Mouse (Mus musculus): ENCODE measurements around the gene Ip6k1. TPM values are rescaled to one million over a fixed set of nuclear protein-coding genes. Genes with fewer than 3 reads are reported as not detected.

The Ip6k1 gene
- polyA plus RNA-seq, 1 experiment from 2014 or later = 65.5 TPM

DNA sequence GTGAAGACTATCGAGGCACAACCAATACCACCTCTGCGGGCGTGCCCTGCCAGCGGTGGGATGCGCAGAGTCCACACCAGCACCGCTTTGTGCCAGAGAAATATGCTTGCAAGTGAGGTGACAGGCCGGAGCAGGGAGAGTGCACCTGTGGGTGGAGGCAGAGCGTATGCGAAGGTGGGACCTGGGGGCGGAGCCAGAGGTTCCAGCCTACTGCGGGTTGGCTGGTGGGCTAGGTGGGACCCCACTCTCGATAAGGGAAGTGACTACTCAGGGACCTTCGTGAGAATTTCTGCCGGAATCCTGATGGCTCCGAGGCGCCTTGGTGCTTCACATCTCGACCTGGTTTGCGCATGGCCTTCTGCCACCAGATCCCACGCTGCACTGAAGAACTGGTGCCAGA lies 80.2 kb downstream of the Ip6k1 start:
- Histone ChIP-seq H3K4me3 (peak overlapping the region; percentile 14; the same call in 1 of the 2 replicates), H3K4me1 (replicated peaks) (peaks cover 43% of the 10 kb centered on the region), H3K9me3 (no peaks in the 10 kb centered on the region), H3K27ac (no peak overlapping the region), H3K36me3 (peaks cover 41% of the 10 kb centered on the region), H3K27me3 (ENCODE audit: insufficient read depth, poor library complexity, severe bottlenecking) (peaks cover 51% of the 10 kb centered on the region)
- DNase-seq (ENCODE audit: low spot score) = no peak
- WGBS = 8% methylated on average over 19 of the region's 19 CpGs

DNA sequence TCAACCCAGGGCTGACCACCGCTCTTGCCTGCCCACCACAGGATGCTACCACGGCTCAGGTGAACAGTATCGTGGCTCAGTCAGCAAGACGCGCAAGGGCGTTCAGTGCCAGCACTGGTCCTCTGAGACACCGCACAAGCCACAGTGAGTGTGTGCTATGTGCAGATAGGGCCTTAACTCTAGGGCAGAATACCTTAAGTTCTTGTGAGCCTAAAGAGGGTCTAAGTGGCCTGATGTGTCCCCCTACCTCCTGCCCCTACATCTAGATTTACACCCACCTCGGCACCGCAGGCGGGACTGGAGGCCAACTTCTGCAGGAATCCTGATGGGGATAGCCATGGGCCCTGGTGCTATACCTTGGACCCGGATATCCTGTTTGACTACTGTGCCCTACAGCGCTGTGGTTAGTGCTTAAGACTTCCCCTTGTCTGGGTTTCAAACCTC lies 80.7 kb downstream of the Ip6k1 start, which contains the start of gene Rnf123:
Gene Rnf123 (minus strand): TSS at position 359 of the 444 bp plus-strand sequence.
- peaks cover 39% of the 10 kb centered on the region for H3K4me1 ChIP-seq (replicated peaks)
- 33% methylated on average over 12 of the region's 12 CpGs for WGBS
- peaks cover 51% of the 10 kb centered on the region for H3K27me3 ChIP-seq (ENCODE audit: insufficient read depth, poor library complexity, severe bottlenecking)
- H3K27ac ChIP-seq = no peak within 1 kb of the TSS
- H3K36me3 ChIP-seq = peaks cover 46% of the 10 kb centered on the region
- H3K9me3 ChIP-seq = no peaks in the 10 kb centered on the region
- peak within 1 kb of the TSS; percentile 14; the same call in 1 of the 2 replicates for H3K4me3 ChIP-seq
- DNase-seq (ENCODE audit: low spot score) = no peak

DNA sequence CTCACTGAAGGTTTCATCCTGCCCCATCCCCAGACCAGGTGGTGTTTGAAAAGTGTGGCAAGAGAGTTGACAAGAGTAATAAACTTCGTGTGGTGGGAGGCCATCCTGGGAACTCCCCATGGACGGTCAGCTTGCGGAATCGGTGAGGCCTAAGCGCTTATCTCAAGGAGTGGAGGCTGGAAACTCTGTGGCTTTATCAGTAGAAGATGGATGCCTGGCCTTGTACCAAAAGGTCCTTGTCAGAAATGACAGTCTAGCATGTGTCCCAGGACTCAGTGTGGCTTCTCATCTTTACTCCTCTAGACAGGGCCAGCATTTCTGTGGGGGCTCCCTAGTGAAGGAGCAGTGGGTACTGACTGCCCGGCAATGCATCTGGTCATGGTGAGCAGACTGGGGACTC lies 81.3 kb downstream of the Ip6k1 start:
- H3K27me3 ChIP-seq (ENCODE audit: insufficient read depth, poor library complexity, severe bottlenecking) = peaks cover 51% of the 10 kb centered on the region
- no peaks in the 10 kb centered on the region for H3K9me3 ChIP-seq
- no peak for DNase-seq (ENCODE audit: low spot score)
- peaks cover 33% of the 10 kb centered on the region for H3K4me1 ChIP-seq (replicated peaks)
- H3K27ac ChIP-seq = no peak overlapping the region
- H3K4me3 ChIP-seq = no peak overlapping the region
- WGBS = 86% methylated on average over 6 of the region's 6 CpGs
- peaks cover 51% of the 10 kb centered on the region for H3K36me3 ChIP-seq

DNA sequence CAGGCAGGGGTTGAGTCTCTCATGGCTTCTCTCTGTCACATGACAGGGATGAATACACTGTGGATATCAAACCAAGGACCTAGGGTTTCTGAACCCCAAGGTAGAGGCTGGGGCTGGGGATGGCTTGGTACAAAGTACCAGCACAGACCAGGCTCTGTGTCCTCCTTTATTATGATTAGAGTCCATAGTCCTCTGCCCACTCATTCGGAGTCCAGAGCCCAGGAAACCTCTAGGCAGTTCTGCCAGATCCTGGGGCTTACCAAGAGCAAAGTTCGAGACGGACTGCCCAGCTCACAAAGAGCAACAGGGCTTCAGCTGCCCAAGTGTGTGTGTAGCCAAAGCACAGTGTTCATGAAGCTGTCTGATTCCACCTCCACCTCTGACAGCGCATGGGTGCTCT lies 83.0 kb downstream of the Ip6k1 start:
- H3K4me3 ChIP-seq = no peak overlapping the region
- H3K4me1 ChIP-seq (replicated peaks) = peaks cover 24% of the 10 kb centered on the region
- no peak for DNase-seq (ENCODE audit: low spot score)
- H3K9me3 ChIP-seq = no peaks in the 10 kb centered on the region
- WGBS = 94% methylated on average over 4 of the region's 4 CpGs
- peaks cover 46% of the 10 kb centered on the region for H3K27me3 ChIP-seq (ENCODE audit: insufficient read depth, poor library complexity, severe bottlenecking)
- H3K27ac ChIP-seq = no peak overlapping the region
- H3K36me3 ChIP-seq = peaks cover 68% of the 10 kb centered on the region

DNA sequence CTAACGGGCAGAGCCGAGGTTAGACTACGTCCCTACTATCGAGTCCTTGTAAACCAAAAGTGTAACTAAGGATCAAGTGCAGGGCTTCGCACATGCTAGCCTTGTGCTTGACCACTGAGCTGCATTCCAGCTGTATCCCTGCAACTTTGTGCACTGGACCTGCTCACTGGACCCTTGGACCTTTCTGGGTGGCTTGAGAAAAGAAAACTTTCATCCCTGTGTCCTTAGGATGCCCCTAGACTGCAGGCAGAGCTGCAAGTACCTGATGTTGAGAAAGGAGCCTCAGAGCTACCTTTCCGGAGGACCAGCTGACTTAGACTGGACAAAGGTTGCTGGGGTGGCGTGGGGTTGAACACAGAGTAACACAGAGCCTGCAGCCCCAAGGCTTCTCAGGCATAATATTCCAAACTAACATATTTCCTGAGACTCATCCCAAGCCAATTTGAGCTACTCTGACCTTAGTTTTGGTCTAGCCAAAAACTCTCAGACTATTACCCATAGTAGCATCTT lies 88.4 kb downstream of the Ip6k1 start:
- Histone ChIP-seq H3K27me3 (ENCODE audit: insufficient read depth, poor library complexity, severe bottlenecking) (no peaks in the 10 kb centered on the region), H3K36me3 (peaks cover 74% of the 10 kb centered on the region)
- 97% methylated on average over 7 of the region's 7 CpGs for WGBS

GRCm38 (mm10) chr9:108093586-108093985 lies 91.3 kb downstream of the Ip6k1 start:
- Histone ChIP-seq H3K36me3 (peaks cover 45% of the 10 kb centered on the region), H3K27ac (peak overlapping the region; percentile 93), H3K27me3 (ENCODE audit: insufficient read depth, poor library complexity, severe bottlenecking) (no peaks in the 10 kb centered on the region), H3K4me1 (replicated peaks) (peaks cover 38% of the 10 kb centered on the region), H3K4me3 (peak overlapping the region; percentile 94), H3K9me3 (no peaks in the 10 kb centered on the region)
- DNase-seq (ENCODE audit: low spot score) = no peak
- WGBS = 80% methylated on average over 10 of the region's 10 CpGs

More for the DNA sequence above, 88.4 kb downstream of the Ip6k1 start:
- Histone ChIP-seq H3K27ac (no peak overlapping the region), H3K9me3 (no peaks in the 10 kb centered on the region), H3K4me3 (no peak overlapping the region), H3K4me1 (replicated peaks) (peaks cover 29% of the 10 kb centered on the region)
- DNase-seq (ENCODE audit: low spot score) = no peak

- WGBS = under 1% methylated on average over 52 of the region's 52 CpGs
- Histone ChIP-seq H3K27ac (peak within 1 kb of the TSS; percentile 93), H3K4me1 (replicated peaks) (peaks cover 45% of the 10 kb centered on the region)
Observed at GRCm38 (mm10) chr9:108094184-108094941, 92.1 kb downstream of the Ip6k1 start, which contains the start of gene Apeh. Gene Apeh, minus strand, starts transcription at chr9:108094606.

DNA sequence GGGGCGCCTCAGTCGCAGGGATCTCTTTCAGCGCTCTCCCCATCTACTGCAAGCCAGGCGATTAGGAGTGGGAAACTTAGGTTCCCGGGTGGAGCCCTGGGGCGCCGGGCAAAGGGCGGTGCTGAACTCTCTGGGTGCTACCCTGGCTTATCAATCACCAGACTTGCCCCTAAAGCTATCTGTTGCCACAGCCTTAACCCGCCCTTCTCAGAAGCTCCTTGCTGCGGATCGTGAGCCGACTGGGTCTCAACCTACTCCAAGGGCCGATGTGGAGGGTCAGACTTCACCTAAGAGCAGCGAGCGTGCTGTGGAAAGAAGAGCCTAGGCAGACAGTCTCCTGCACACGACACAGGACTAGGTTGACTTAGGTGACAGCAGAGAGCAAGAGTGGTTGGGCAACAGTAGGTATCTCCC lies 92.7 kb downstream of the Ip6k1 start:
- H3K27me3 ChIP-seq (ENCODE audit: insufficient read depth, poor library complexity, severe bottlenecking) = no peaks in the 10 kb centered on the region
- under 1% methylated on average over 16 of the region's 16 CpGs for WGBS
- peak overlapping the region; percentile 94 for H3K4me3 ChIP-seq
- peaks cover 38% of the 10 kb centered on the region for H3K36me3 ChIP-seq
- DNase-seq (ENCODE audit: low spot score) = peak; percentile 52
- peak overlapping the region; percentile 93 for H3K27ac ChIP-seq
- no peaks in the 10 kb centered on the region for H3K9me3 ChIP-seq
- H3K4me1 ChIP-seq (replicated peaks) = peaks cover 49% of the 10 kb centered on the region

More at GRCm38 (mm10) chr9:108094184-108094941, 92.1 kb downstream of the Ip6k1 start, which contains the start of gene Apeh:
- Histone ChIP-seq H3K27me3 (ENCODE audit: insufficient read depth, poor library complexity, severe bottlenecking) (no peaks in the 10 kb centered on the region), H3K4me3 (peak within 1 kb of the TSS; percentile 94), H3K36me3 (peaks cover 41% of the 10 kb centered on the region), H3K9me3 (no peaks in the 10 kb centered on the region)
- DNase-seq (ENCODE audit: low spot score) = peak; percentile 96

DNA sequence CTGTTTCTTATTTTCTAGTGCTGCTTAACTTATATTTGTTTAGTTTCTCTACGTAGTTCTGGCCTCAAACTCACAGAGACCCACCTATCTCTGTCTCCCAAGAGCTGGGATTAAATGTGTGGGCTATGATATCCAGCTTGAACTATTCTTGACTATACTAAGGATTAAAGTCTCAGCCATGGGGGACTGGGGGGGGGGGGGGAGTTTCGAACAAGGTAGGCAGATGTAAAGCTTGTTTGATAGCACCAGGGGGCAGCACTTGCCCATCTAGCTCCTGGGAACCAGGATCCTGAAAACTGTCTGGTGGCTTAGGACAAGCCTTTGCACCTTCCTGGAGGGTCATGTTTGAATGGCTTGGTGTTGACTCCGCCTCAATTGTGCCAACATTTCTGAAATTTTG lies 93.2 kb downstream of the Ip6k1 start:
- peak overlapping the region; percentile 94 for H3K4me3 ChIP-seq
- DNase-seq (ENCODE audit: low spot score) = peak; percentile 69
- WGBS = 12% methylated on average over 3 of the region's 3 CpGs
- peaks cover 49% of the 10 kb centered on the region for H3K4me1 ChIP-seq (replicated peaks)
- no peaks in the 10 kb centered on the region for H3K27me3 ChIP-seq (ENCODE audit: insufficient read depth, poor library complexity, severe bottlenecking)
- H3K27ac ChIP-seq = peak overlapping the region; percentile 93
- no peaks in the 10 kb centered on the region for H3K9me3 ChIP-seq
- H3K36me3 ChIP-seq = peaks cover 33% of the 10 kb centered on the region

DNA sequence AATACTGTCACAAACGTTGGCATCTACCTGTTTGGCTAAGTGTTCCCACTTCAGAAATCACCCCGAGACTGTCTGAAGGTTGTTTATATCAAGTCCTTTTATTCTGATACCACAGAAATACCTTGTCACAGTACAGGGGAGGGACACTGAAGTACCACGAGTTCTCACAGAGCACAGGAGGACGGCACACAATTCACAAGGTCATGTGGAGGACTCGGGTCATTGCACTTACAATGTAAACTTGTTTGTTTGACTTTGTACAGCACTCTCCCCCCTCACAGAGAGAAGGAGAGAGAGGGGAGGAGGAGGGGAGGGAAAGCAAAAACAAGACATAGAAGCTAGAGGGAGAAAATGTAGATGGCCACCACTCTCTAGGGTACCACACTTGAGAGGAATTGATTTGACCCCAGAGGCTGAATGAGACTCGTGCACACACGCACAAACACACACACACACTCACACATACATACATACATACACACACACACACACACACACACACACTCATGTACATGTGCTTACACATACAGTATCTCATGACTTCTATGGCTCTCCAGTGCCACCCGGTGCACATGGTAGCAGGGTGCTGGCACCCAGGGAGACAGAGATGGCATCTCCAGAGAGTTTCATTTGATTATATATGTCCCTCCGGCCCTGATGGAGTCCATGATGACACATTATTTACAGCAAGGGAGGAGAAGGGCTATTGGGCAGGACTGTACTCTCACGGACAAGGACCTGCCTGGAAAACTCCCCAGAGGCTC lies 93.8 kb downstream of the Ip6k1 start:
- Histone ChIP-seq H3K9me3 (no peaks in the 10 kb centered on the region), H3K36me3 (peaks cover 27% of the 10 kb centered on the region), H3K4me3 (peak overlapping the region; percentile 94; the same call in 1 of the 2 replicates), H3K4me1 (replicated peaks) (peaks cover 49% of the 10 kb centered on the region), H3K27me3 (ENCODE audit: insufficient read depth, poor library complexity, severe bottlenecking) (no peaks in the 10 kb centered on the region), H3K27ac (no peak overlapping the region)
- no peak for DNase-seq (ENCODE audit: low spot score)
- 63% methylated on average over 10 of the region's 10 CpGs for WGBS
